Mouse (Mus musculus) cerebral cortex, adult 2 months (tissue): ENCODE measurements around the gene Zfp831.

Experiments
- WGBS: fragments of 180-500 bp; shearing (Covaris S2); methylation state at CpG from one replicate; pipeline ENCODE4 v1.1.7; 2018; 5-methylcytosine and 5-hydroxymethylcytosine counted together

Gene Zfp831

GRCm38 (mm10) chr2:174652864-174653263 lies 9.5 kb downstream of the Zfp831 start:
- 81% methylated on average over 4 of the region's 4 CpGs for WGBS

GRCm38 (mm10) chr2:174655341-174655740 lies 12.0 kb downstream of the Zfp831 start:
- WGBS: 88% methylated on average over 5 of the region's 5 CpGs

- 82% methylated on average over 8 of the region's 8 CpGs for WGBS
These were observed 15.0 kb downstream of the Zfp831 start for GRCm38 (mm10) chr2:174658229-174658844.

- WGBS: 86% methylated on average over 4 of the region's 4 CpGs
These were observed 16.5 kb downstream of the Zfp831 start for GRCm38 (mm10) chr2:174659874-174660273.

- 96% methylated on average over 9 of the region's 9 CpGs for WGBS
These were observed 17.0 kb downstream of the Zfp831 start for GRCm38 (mm10) chr2:174660321-174660720.

GRCm38 (mm10) chr2:174661436-174662171 lies 18.3 kb downstream of the Zfp831 start:
- WGBS: 73% methylated on average over 7 of the region's 7 CpGs

- 70% methylated on average over 1 of the region's 1 CpGs for WGBS
These were observed 19.3 kb downstream of the Zfp831 start for GRCm38 (mm10) chr2:174662593-174662992.

- 86% methylated on average over 5 of the region's 5 CpGs for WGBS
These were observed 22.1 kb downstream of the Zfp831 start for GRCm38 (mm10) chr2:174665404-174665803.

- WGBS: 71% methylated on average over 3 of the region's 3 CpGs
These were observed 25.5 kb downstream of the Zfp831 start for GRCm38 (mm10) chr2:174668806-174669205.

- 47% methylated on average over 11 of the region's 11 CpGs for WGBS
These were observed 29.3 kb downstream of the Zfp831 start for GRCm38 (mm10) chr2:174672506-174673190.

GRCm38 (mm10) chr2:174673592-174674286 lies 30.4 kb downstream of the Zfp831 start:
- 1% methylated on average over 25 of the region's 25 CpGs for WGBS

- WGBS: 13% methylated on average over 16 of the region's 16 CpGs
These were observed 31.1 kb downstream of the Zfp831 start for GRCm38 (mm10) chr2:174674287-174675045.

- WGBS: 13% methylated on average over 9 of the region's 9 CpGs
These were observed 32.3 kb downstream of the Zfp831 start for GRCm38 (mm10) chr2:174675642-174676041.

GRCm38 (mm10) chr2:174701351-174701750 lies 58.0 kb downstream of the Zfp831 start:
- 63% methylated on average over 8 of the region's 8 CpGs for WGBS

- WGBS: 93% methylated on average over 16 of the region's 16 CpGs
These were observed 63.8 kb downstream of the Zfp831 start for GRCm38 (mm10) chr2:174707101-174707500.

- WGBS: 62% methylated on average over 4 of the region's 4 CpGs
These were observed 65.3 kb downstream of the Zfp831 start for GRCm38 (mm10) chr2:174708587-174708986.

- 72% methylated on average over 3 of the region's 3 CpGs for WGBS
These were observed 66.9 kb downstream of the Zfp831 start for GRCm38 (mm10) chr2:174710185-174710584.

GRCm38 (mm10) chr2:174712043-174712442 lies 68.7 kb downstream of the Zfp831 start:
- WGBS: 100% methylated on average over 1 of the region's 1 CpGs

GRCm38 (mm10) chr2:174717857-174718256 lies 74.5 kb downstream of the Zfp831 start:
- 79% methylated on average over 4 of the region's 4 CpGs for WGBS

GRCm38 (mm10) chr2:174727114-174727823 lies 83.9 kb downstream of the Zfp831 start:
- WGBS: 76% methylated on average over 10 of the region's 10 CpGs

GRCm38 (mm10) chr2:174731939-174732338 lies 88.6 kb downstream of the Zfp831 start:
- WGBS: 89% methylated on average over 5 of the region's 5 CpGs
